In the genomic region with DNA sequence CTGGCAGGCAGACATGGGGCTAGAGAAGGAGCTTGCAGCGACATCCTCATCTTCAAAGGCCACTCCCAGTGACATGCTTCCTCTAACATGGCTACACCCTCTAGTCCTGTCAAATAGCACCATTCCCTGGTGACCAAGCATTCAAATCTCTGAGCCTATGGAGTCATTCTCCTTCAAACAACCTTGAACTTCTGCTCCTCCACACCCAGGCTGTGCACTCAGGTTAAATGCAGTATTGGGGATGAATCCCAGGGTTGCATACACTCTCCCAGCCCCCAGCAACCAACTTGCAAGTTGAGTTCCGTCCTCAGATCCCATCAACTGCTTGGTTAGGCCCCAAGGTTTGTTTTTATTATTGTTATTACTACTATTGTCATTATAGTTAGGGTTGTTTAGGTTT, we compare ENCODE assay signal across 26 mouse cellular contexts.
"Had no signal": no experiment of that assay in that cellular context is flagged by ENCODE, and none has a peak within 500 bp of the region (broad histone marks: within the 10 kb centered on the region; RNA-seq: fewer than 3 reads in every experiment).

No protein-coding gene starts in this region.

- ATAC-seq: inflammation-experienced regulatory T-cells, adult 6 months; intestine, embryonic 15.5 days; intestine, postnatal 0 days; liver, embryonic 12.5 days had no signal

- H3K36me3 ChIP-seq: heart, embryonic 10.5 days; heart, embryonic 12.5 days; hindbrain, embryonic 10.5 days; hindbrain, embryonic 12.5 days; hindbrain, embryonic 15.5 days; intestine, embryonic 15.5 days; limb, embryonic 13.5 days; limb, embryonic 15.5 days; liver, embryonic 12.5 days had no signal

- H3K9ac ChIP-seq: heart, embryonic 12.5 days; hindbrain, embryonic 12.5 days; hindbrain, embryonic 15.5 days; intestine, embryonic 15.5 days; limb, embryonic 13.5 days; limb, embryonic 15.5 days; liver, embryonic 12.5 days; liver, embryonic 14.5 days had no signal

- H3K27ac ChIP-seq: gastrocnemius, adult 2 months; heart, embryonic 10.5 days; hindbrain, embryonic 12.5 days; hindbrain, embryonic 15.5 days; intestine, embryonic 15.5 days; layer of hippocampus, adult 2 months; limb, embryonic 13.5 days; limb, embryonic 15.5 days; liver, embryonic 12.5 days; liver, embryonic 14.5 days had no signal

- DNase-seq: gastrocnemius, adult 2 months; gastrocnemius, postnatal 10 days; gastrocnemius, postnatal 25 days; heart, adult 18-20 months; heart, postnatal 10 days; heart, postnatal 4 days; kidney, adult 18-20 months; kidney, adult 8-10 months; kidney, postnatal 10 days; kidney, postnatal 25 days; kidney, postnatal 4 days; left cerebral cortex, postnatal 4 days; lung, adult 18-20 months had no signal

- H3K4me2 ChIP-seq: heart, embryonic 12.5 days; hindbrain, embryonic 12.5 days; hindbrain, embryonic 15.5 days; intestine, embryonic 15.5 days; limb, embryonic 13.5 days; limb, embryonic 15.5 days; liver, embryonic 12.5 days had no signal

- H3K27me3 ChIP-seq: heart, embryonic 12.5 days; hindbrain, embryonic 12.5 days; hindbrain, embryonic 15.5 days; intestine, embryonic 15.5 days; limb, embryonic 13.5 days; limb, embryonic 15.5 days had no signal

- H3K9me3 ChIP-seq: heart, embryonic 10.5 days; heart, embryonic 12.5 days; hindbrain, embryonic 10.5 days; hindbrain, embryonic 12.5 days; hindbrain, embryonic 15.5 days; intestine, embryonic 15.5 days; limb, embryonic 13.5 days; limb, embryonic 15.5 days; liver, embryonic 12.5 days had no signal

- H3K4me3 ChIP-seq: gastrocnemius, adult 2 months; heart, embryonic 10.5 days; heart, embryonic 12.5 days; hindbrain, embryonic 10.5 days; hindbrain, embryonic 12.5 days; hindbrain, embryonic 15.5 days; intestine, embryonic 15.5 days; layer of hippocampus, adult 2 months; limb, embryonic 13.5 days; limb, embryonic 15.5 days; liver, embryonic 12.5 days had no signal
